Mouse (Mus musculus) liver (tissue): ENCODE results near the gene Usp24.
A peak's percentile ranks its signal among the peaks of the same experiment; 100 is the strongest.

Experiments used
- DNase-seq: peaks from one replicate; pipeline ENCODE4 v3.0.0-alpha.2; 2020; ENCODE audit warnings: mixed read lengths

Usp24 gene

GRCm38 (mm10) chr4:106315921-106316350 is at the start of gene Usp24:
Usp24 (plus strand) TSS chr4:106316213.
- peak; percentile 84 for DNase-seq

GRCm38 (mm10) chr4:106276937-106277336 is 39.1 kb upstream of the Usp24 start:
- no peak for DNase-seq

DNA sequence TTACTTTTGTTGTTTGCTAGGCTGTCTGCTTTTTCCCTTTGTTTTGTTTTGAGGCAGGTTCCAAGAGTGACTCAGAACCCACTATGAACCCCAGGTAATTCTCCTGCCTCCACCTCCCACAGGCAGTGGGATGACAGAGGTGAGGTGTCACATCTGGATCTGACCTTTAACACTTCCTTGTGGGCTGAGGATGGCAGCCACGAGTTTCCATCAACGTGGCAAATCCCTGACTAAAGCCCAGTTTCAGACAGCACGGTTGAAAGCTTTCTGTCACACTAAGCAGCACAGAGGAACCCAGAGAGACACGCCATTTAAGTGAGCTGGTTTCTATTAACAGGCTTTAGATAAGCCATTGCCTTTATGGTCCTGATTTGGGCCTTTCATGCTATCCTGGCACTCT is 36.8 kb upstream of the Usp24 start:
- no peak for DNase-seq

- no peak for DNase-seq
Measured at GRCm38 (mm10) chr4:106281128-106281491, 34.9 kb upstream of the Usp24 start.

DNA sequence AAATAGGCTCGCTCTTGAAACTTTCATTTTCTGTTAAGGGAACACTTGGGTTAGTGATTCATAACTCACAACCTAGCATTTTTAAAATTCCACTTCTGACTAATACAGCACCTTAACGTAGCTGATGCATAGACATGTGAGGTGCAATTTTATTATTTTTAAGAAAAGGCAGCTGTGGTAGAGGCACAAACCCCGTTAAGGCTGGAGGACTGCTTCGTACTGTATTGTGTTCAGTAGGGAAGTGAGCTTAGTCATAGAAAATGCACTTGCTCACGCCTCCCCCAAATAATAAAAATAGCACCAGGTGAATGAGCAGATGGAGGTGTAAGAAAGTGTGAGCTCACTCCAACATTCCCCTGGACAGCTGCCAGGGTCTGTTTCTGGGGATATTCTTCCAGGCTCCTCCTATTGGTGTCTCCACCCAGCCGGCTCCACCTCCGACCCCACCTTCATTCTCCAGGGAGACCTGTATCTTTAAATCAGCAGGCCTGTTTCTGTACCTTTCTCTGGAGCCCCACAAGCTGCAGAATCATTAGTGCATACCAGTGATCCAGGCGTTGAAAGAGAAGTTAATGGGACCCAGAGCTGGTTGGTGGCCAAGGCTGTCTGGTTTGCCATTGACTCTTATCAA is 34.4 kb upstream of the Usp24 start:
- DNase-seq, result peak; percentile 70

DNA sequence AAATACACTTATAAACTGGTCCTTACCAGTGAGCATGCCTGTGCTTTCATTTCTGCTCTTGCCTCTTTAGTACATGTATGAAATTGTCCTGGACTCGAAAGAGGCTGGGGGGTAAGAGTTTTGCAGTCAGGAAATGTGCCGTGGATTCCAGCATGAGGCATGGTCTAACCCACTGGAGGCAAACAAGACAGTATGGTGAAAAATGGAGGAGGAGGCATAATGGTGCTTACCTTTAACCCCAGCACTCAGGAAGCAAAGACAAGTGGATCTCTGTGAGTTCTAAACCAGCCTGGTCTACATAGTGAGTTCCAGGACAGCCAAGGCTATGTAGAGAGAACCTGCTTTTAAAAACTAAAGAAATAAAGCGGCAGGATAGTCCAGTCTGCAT is 33.9 kb upstream of the Usp24 start:
- DNase-seq, result no peak

- DNase-seq, result no peak
Measured at GRCm38 (mm10) chr4:106286958-106287743, 28.9 kb upstream of the Usp24 start.

GRCm38 (mm10) chr4:106290201-106290600 is 25.8 kb upstream of the Usp24 start:
- DNase-seq, result no peak

- DNase-seq, result no peak
Measured at GRCm38 (mm10) chr4:106292823-106293222, 23.2 kb upstream of the Usp24 start.

DNA sequence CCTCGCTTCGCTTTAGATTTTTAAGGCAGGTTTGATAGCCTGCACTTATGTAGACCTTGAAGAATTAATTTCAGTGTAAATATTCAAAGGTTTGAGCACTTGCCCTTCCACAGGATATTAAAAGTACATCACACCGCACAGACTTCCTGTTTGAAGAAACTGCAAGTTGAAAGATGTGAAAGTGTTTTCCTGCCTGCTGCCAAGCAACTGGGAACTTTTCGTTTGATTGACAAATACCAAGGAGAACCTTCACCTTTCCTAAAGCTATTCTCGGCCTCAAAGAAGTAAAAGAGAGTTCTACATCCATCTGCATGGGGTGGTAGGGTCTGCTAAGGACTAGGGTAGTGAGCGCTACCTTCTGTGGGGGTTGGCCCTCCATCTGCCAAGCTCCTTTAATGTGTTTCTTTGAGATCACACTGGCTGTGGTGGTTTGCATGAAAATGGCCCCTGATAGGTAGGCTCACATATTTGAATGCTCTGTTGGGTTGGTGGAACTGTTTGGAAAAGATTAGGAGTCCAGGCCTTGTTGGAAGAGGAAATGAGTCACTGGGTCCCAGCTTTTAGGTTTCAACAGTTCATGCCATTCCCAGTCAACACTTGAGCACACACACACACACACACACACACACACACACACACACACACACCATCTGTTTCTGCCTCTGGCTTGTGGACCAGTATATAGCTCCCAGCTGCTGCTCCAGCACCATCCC is 22.5 kb upstream of the Usp24 start:
- DNase-seq, result no peak

GRCm38 (mm10) chr4:106295696-106296095 is 20.3 kb upstream of the Usp24 start:
- DNase-seq, result no peak

DNA sequence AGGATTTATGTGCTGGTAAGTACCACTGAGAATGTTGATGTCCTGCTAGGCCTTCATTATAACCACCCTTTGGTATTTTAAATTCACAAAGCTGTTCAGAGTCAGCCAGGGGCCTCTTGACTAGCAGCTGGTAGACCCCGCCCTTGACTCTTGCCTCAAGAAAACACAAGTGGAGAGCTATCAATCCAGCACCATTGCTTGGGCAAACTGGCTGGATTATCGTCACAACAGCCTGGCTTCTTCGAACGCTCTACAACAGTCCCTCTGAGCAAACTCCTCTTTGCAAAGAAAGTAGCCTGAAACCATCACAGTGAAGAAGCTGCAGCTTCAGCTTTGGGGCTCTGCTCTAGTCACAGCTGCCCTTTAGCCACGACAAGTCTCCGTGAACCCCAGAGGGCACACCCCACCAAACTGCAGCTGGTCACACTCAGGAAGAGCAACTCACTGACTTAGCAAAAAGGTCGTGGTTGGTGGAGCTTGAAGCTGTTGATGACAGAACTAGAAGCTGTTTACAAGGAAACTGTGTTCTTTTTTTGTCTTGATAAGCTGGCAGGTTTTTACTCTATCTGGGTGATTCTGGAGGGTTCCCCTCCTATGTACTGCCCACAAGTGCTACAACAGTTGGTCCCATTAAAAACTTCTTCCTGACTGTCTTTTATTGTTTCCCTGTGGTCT is 19.5 kb upstream of the Usp24 start:
- peak; percentile 47 for DNase-seq

- no peak for DNase-seq
Measured at GRCm38 (mm10) chr4:106301346-106301745, 14.7 kb upstream of the Usp24 start.

DNA sequence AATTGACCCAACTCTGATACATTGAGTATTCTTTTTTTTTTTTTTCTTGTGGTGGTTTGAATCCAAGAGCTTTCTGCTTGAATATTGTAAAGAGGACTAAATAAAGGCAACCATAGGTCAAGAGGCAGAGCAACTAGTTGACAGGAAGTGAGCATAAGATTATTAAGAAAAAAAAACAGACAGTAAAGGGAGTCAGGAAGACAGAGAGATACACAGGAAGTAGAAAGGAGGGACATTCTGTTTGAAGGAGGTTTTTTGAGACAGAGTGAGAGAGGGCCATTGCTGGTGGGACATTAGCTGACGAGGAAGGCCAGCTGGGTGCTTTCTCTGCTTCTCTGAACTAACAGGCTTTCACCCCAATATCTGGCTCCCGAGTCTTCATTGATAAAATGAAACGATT is 7.9 kb upstream of the Usp24 start:
- no peak for DNase-seq

- DNase-seq, result no peak
Measured at GRCm38 (mm10) chr4:106312651-106313050, 3.4 kb upstream of the Usp24 start.

DNA sequence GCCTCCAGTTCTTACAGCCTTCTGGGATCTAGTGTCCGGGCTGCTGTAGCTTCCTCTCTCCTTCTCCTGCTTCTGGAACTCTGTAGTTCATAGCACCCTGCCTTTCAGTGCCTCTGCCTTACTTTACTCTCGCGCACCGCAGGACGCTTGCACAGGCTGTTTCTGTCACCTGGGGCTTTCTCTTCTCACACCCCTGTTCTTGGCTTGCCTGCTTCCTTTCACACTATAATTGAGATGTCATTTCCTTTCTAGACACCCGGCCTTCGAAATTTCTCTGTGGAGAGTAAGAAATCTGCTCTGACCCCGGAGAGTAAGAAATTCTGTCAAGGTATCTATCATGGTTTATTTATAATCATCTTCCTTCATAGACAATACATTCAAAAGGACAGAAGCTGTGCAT is 2.9 kb upstream of the Usp24 start:
- no peak for DNase-seq

DNA sequence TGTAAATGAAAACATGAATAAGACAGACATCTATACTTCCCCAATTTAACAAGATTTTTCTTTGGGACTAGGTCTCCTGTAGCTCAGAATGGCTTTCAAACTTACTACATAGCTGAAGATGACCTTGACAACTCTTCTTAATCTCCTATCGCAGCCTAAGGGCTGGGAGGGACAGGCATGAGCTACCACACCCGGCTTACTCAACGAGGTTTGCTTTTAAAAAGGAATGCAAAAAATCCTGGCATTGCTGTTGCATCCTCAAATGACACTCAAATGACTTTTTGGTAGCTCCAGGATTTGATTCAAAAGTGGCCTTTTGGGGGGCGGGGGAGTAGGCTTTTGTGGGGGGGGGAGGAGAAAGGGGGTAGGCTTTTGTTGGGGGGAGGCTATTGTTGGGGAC is 2.1 kb upstream of the Usp24 start:
- DNase-seq, result peak; percentile 56

GRCm38 (mm10) chr4:106314291-106314690 is 1.7 kb upstream of the Usp24 start:
- DNase-seq, result no peak

DNA sequence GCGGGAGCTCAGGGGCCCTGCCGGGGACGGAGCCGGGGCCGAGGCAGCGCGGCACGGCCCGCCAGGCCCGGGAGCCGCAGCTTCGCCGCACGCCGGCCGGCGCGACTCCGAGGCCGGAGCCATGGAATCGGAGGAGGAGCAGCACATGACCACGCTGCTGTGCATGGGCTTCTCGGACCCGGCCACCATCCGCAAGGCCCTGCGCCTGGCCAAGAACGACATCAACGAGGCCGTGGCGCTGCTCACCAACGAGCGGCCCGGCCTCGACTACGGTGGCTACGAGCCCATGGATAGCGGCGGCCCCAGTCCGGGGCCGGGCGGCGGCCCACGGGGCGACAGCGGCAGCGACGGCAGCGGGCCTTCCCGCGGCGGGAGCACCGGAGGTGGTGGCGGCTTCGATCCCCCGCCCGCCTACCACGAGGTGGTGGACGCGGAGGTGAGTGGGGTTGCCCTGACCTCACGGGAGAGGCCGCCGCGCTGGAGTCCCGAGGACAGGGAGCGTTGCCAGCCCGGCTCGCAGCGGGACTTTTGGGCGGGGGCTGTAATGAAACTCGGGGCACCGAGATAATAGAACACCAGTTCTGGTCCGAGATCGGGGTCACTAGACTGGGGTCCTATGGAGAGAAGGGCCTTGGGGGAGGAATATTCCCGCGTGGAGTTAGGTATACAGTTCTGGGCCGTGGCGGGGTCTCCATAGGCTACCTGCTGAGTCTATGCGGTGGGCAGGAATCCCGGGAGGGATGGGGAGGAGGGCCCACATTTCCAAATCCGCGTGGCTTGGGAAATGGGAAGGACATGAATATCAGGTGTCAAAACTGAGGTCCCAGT is 552 bp downstream of the Usp24 start:
- peak; percentile 67 for DNase-seq

DNA sequence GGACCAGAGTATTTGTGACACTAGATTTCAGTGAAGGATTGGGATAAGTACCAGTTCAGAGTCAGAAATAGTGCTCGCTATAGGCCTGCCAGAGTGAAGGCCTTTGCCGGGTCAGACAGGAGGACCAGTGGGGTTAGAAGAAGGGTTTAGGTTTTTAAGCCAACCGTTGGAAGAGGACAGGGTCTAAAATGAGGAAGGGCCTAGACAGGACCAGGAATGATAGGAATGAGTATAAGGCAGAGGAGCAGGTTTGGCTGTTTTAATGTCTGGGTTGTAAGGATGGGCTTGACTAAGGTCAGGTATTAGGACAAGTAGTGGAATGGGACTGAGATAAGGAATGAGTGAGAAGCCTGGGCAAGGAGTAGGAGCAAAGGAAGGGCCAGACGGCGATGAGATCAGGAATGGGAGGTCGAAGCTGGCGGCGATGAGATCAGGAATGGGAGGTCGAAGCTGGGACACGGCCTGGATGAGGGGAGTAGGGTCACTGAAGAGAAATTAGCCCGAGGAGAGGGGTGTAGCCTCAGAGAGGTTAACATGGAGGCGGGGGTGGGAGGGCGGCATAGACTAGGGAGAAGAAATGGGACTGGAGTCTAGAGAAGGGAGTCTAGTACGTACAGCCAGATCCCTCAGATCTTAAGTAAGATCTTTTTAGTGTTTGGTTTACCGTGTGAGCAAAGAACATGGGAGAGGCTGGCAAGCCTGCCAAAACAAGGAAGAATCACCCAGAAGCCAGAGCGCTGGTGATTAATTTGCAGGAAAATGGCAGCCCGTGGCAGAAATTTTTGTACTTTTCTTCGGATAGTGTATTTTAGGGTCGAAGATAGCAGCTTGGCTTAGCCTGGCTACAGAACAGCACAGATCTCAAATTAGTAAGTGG is 1.4 kb downstream of the Usp24 start:
- peak; percentile 42 for DNase-seq

DNA sequence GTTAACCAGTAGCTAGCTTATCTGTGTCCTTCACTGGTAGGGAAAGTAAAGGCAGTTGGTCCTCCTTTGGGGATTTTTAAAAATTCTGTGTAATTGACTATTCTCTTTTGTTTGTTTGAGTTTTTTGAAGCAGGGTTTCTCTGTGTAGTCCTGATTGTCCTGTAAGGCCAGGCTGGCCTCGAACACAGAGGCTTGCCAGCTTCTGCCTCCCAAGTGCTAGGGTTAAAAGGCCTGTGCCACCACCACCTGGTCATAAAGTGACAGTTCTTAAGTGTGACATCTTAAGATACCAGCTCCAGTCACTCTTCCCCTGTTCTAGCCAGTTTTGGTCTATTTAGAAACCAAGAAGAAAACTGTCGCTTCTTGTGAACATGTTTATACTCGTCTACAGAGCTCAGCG is 2.2 kb downstream of the Usp24 start:
- DNase-seq, result peak; percentile 26
